Mouse (Mus musculus): ENCODE results near the gene Tle2.

Gene Tle2

DNA sequence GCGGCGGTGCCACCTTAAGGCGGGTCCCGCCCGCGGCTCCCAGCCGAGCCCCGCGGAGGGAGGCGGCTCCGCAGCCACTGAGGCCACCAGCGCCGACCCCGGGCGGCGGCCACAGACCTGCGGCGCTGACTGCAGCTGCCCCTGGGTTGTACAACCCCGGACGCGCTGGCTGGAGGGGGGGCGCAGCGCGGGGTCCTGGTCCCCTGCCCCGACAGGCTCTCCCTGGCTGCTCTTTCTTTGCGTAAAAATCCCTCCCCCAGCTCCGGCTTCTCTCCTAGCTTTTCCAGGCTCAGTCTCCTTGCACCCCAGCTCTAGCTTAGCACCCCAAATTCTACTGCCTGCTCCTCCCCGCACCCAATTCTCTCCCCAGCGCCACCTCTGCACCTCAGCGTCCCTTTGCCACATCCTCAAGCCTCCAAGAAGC, 859 bp downstream of the Tle2 start:
- DNase-seq (ENCODE audit: low spot score): no peak

DNA sequence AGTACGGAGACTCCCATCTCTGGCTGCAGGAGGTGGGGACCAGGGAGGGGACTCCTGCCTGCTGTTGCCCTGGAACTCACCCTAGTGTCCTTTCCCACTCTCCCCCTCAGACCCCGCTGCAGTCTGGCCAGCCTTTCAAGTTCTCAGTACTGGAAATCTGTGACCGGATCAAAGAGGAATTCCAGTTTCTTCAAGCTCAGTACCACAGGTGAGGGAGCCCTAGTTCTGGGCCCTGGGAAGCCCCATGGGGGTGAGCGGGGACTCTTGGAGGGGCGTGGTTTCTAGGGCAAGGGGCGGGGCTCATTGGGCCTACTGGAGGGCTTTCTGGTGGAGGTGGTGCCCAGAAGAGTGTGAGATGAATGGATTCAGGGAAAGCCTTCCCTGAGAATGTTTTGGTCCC, 1.3 kb downstream of the Tle2 start:
- no peak for DNase-seq (ENCODE audit: low spot score)

DNA sequence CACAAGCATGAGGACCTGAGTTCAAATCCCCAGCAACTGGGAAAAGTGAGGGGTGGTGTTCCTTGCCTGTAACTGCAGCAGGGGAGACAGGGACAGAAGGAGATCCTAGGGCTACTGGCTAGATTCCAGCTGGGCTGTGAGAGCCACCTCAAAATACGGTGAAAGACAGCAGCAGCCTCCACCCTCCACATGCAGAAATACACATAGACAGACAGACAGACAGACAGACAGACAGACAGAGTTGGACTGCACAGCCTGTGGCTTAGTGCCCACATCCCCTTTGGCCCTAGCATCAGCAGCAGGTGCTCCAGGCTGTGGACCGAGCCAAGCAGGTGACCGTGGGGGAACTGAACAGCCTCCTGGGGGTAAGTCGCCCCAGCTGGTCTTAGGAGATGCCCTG, 5.6 kb downstream of the Tle2 start:
- no peak for DNase-seq (ENCODE audit: low spot score)

DNA sequence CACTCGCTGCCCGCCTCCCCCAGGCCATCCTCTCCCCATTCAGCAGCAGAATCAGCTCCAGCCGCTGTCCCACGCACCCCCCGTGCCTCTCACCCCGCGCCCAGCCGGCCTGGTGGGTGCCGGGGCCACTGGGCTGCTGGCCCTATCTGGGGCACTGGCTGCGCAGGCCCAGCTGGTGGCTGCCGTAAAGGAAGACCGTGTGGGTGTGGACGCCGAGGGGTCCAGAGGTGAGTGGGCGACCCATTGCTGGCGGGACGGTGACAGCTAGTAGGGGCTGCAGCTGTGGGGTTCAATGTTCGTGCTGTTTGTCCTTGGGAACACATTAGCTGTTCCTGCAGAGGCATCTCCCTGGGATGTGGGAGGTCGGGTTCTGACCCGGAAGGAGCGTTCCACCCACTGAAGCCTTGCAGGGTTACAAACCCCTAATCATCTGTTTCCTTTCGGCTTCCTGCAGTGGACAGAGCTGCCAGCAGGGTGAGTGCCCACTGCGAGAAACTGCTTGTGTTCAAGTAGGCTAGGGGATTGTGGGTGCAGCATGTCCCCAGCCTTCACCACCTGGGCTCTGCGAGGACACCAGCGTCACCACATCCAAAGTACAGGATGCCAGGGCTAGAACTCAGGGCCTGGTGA, 6.2 kb downstream of the Tle2 start:
- DNase-seq (ENCODE audit: low spot score): no peak

DNA sequence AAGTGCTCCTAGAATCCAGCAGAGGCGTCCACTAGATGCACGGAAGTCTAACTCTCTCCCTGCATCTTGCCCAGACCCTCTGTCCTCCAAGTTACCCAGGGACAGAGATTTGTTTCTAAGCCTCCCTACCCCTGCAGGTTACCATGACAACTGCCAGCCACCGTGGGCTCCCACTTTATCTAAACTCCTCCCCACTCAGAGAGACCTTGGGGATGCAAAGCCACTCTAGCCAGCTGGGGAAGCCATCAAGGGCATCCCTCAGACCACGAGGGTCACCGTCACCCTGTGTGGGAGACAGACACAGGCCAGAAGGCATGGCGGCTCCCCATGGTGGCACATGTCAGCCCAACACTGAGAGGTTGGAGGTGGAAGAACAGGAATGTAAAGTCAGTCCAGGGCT, 9.0 kb downstream of the Tle2 start:
- DNase-seq (ENCODE audit: low spot score): peak; percentile 86

DNA sequence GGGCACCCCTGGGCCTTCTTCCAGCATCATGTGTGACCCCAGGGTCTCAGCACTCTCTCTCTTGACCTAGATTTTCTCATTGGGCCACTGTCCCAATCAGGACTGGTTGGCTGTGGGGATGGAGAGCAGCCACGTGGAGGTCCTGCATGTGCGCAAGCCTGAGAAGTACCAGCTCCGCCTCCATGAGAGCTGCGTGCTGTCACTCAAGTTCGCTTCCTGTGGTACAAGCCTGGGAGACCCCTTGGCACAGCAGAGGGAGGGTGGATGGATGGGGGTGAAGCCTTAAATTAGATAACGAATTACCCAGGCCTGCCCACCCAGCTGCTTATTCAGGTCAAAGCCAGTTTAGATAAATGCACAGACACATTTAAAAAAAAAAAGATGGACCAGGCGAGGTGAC, 14.4 kb downstream of the Tle2 start:
- DNase-seq (ENCODE audit: low spot score): no peak

DNA sequence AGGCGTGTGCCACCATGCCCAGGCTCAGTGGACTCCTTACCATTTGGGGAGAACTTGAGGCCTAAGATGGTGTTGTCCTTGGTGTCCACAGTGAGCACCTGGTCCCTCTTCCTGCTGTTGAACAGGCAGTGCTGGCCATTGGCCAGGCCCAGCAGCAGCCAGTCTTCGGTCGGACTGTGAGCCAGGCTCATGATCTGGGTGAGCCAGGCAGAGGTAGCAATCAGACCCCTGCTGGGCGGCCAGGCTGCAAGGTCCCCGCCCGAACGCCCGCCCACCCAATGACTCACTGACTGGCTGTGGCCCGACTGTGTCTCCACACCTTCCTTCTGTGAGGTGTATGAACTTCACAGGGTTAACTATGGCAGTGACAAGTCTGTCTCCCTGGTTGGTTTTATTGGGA, 17.5 kb downstream of the Tle2 start:
- no peak for DNase-seq (ENCODE audit: low spot score)

GRCm38 (mm10) chr10:81592631-81593030, 18.3 kb downstream of the Tle2 start:
- no peak for DNase-seq (ENCODE audit: low spot score)

GRCm38 (mm10) chr10:81593223-81593622, 18.9 kb downstream of the Tle2 start:
- no peak for DNase-seq (ENCODE audit: low spot score)

GRCm38 (mm10) chr10:81593935-81594334, 19.6 kb downstream of the Tle2 start:
- DNase-seq (ENCODE audit: low spot score): no peak

DNA sequence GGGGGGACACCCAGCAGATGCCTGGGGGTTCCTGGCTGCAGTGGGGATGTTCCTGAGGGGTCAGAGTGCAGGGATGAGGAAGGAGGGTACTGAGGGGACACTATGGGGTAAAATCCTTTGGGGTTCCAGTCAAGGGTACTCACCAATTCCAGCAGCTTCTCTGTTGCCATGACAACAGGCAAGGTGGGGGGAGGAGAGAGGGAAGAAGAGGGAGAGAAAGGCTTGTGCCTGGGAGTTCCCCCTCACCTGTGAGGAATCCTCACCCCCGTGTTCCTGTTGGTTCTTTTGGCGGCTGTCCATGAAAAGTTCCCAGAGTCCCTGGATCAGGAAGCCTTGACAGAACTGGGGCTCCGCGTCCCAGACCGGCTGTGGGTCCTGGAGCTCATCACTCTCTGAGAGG, 21.2 kb downstream of the Tle2 start:
- DNase-seq (ENCODE audit: low spot score): no peak

GRCm38 (mm10) chr10:81596611-81597010, 22.2 kb downstream of the Tle2 start:
- peak; percentile 59 for DNase-seq (ENCODE audit: low spot score)

DNA sequence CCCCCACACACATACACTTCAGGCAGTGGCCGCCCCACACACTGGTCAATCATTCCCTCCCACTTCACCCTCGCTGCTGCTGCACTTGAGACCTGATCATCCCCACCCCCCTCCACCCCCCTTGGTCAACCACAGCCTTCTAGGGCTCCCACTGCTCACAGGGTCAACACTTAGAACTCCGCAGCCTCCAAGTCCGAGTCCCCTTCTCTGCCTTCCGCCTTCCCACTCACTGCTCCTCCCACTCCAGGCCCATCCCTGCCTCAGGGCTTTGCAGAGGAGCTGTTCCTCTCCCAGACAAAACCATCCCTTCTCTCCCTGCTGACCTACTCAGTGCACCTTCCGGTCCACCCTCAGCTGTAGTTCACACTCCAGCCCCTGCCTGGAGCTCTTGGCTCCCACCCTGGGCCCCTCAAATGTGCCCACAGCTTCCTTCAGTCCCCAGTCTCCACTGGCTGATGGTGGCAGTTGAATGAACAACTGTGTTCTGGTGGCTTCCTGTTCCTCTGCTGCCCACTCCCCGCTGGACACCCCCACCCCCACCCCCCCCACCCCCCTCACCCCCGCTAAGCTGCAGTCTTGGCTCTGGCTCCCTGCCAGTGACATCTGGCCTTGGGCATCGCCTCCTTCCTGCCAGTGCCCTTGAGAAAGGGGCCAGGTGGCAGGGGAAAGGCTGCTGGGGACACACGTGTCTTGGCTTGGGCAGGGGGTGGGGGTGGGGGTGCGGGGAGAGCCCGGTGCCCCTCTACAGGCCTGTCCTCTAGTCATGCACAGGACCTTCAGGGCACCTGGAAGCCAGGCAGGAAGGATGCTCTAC, 23.0 kb downstream of the Tle2 start:
- DNase-seq (ENCODE audit: low spot score): peak; percentile 68

- no peak for DNase-seq (ENCODE audit: low spot score)
Measured at GRCm38 (mm10) chr10:81598342-81598741, 24.0 kb downstream of the Tle2 start.

DNA sequence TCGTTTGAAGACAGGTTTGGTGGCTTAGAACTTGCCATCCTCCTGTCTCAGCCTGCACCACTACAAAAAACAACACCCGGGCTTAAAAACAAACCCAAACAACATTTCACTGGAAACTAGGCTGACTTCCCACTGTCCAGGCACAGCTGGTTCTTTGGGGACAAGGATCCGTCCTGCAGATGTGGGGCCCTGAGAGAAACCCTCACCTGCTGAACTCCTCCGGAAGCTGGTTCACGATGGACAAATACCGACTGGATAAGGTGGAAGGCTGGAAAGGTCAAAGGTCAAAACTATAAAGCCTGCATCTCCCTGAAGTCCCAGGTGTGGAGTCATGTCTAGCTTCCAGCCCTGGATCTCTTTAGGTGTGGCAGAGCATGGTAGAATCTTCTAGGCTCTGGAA, 24.5 kb downstream of the Tle2 start:
- DNase-seq (ENCODE audit: low spot score): no peak

- no peak for DNase-seq (ENCODE audit: low spot score)
Measured at GRCm38 (mm10) chr10:81599630-81600029, 25.3 kb downstream of the Tle2 start.

DNA sequence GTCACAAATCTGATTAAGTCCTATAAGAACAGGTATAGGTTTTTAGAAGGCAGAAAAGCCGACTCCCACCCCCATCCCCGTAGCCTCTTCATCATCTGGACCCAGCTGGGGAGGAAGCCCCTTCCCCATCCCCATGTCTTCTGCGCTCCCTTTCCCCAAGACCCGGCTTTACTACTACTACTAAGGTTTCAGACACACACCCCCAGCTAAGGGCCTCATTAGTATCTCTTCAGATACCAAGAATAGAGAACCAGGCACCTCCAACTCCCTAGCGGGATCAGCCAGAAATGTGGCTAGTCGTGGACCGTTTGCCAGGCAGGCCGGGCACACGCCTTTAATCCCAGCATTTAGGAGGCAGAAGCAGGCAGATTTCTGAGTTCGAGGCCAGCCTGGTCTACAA, 25.7 kb downstream of the Tle2 start:
- no peak for DNase-seq (ENCODE audit: low spot score)

DNA sequence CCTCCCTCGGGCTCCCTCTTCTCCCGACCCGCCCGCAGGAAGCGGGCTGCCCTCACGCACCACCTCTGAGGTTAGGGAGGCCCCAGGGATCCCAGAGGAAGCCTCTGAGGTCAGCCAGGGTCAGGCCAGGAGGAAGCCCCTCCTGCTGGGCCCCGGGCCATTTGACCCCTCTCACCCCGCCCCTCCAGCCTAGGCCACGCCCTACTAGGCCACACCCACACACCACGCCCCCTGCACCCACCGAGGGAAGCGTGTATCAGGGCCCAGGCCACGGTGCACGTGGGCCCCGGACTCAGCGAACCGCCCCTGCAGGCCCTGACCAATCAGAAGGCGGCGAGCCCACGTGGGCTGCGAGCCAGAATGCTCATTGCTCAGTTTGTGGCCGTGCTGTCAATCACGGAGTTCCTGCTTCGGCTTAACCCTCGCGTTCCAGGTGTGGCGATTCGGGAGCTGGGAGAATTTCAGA, 26.4 kb downstream of the Tle2 start, which contains the start of gene Tle6:
Gene Tle6 (minus strand): TSS at position 336 of the 466 bp plus-strand sequence.
- DNase-seq (ENCODE audit: low spot score): peak; percentile 95

- DNase-seq (ENCODE audit: low spot score): no peak
Measured at GRCm38 (mm10) chr10:81601396-81601905, 27.1 kb downstream of the Tle2 start.

DNA sequence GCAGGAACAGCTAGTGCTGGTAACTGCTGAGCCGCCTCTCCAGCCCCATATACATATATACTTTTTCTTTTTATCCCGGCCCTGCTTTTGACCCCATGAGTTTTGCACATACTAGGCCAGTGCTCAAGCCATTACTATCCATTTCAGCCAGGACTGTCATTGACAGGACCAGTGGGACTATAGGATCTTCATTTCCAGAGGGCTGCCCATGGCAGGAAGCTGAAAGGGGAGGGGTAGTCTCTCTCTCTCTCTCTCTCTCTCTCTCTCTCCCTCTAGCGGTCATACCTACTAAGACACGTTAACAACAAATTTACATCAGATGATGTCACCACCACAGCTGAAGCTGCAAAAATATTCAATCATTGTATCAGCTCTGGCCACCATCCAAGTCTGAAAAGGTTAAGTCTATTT, 28.4 kb downstream of the Tle2 start:
- no peak for DNase-seq (ENCODE audit: low spot score)

DNA sequence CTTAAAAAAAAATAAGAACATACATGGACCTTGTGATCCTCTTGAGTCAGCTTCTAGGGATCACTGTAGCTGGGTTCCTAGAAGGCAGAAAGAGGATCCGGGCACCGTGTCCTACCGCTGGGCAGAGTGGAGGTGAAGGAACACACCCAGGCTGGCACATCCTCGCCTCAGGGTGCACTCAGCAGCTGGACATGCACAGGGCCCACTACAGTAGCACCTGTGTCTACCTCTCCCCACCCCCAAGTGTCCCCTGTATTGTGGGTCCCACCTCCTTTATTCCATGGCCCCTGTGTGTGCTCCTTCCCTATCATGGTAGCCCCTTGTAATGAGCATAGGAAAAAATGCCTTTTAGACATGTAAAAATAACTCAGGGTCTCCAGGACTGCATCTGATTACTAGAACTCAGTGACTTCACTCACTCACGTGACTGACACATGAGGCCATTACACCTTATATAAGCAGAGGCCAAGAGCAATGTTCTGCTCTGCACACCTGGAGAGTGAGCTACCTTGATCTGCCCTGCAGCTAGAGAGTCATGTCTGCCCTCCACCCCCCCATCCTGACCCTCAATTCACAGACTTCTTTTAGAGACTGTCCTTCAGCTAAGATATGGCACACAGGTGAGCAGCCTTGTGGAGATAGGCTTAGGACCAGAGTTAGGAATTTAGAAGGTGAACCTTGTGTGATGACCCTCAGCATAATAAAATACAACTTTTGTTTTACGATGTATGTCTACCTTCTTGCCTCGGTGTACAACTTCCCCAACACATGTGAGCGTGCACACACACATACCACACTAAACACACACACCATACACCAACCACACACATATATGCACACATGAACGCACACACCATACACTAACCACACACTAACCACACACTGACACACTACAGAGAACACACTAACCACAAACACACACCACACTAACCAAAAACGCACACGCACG, 29.9 kb downstream of the Tle2 start:
- no peak for DNase-seq (ENCODE audit: low spot score)
